Mouse (Mus musculus) olfactory bulb, adult 2 months (tissue): Measurements from ENCODE around the gene Fgf22.

Experiments used
- CTCF ChIP-seq: fragments of 200-500 bp; IDR thresholded peaks from 2 replicates; pipeline ENCODE4 v1.5.1; 2012; ENCODE audit warnings: low read depth, mild to moderate bottlenecking, low read length, moderate library complexity; ENCODE audit not compliant: insufficient read depth
- POLR2A ChIP-seq: fragments of 200-500 bp; IDR thresholded peaks from 2 replicates; pipeline ENCODE4 v1.6.1; 2012; ENCODE audit warnings: mild to moderate bottlenecking, low read depth, low read length, moderate library complexity; ENCODE audit not compliant: insufficient read depth

GRCm38 (mm10) chr10:79717640-79718357 lies 37.1 kb upstream of the Fgf22 start:
- TF ChIP-seq CTCF = no peak
- no peak for TF ChIP-seq POLR2A
